Mouse (Mus musculus): ENCODE measurements around the gene Gsdmc4. TPM values are rescaled to one million over a fixed set of nuclear protein-coding genes. Genes with fewer than 3 reads are reported as not detected.
"Not testable (repeated sequence)": the region's sequence is repeated elsewhere in the genome, so short reads cannot be mapped to it uniquely, and the experiment has no call there.

Gene Gsdmc4
- polyA plus RNA-seq, 1 experiment from 2014 or later, result 0.43 TPM

DNA sequence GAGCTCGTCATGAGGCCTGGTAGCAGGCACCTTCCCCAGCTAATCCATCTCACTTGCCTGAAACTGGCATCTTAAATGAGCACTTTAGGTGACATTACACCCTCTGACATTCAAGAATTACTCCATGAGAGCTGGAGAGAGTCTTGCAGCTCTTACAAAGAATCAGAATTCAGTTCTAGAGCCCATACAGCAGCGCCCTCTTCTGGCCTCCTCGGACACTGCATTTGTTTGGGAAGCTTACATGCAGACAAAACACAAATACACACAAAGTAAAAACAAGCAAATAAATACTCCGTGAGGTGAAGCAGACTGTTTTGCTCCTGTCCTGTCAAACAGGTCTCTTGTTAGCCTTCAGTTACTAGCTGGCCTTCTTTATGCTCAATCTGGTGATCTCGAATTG, 50.1 kb downstream of the Gsdmc4 start:
- H3K4me2 ChIP-seq (ENCODE audit: low read depth, low read length); H3K36me3 ChIP-seq (ENCODE audit: control insufficient read depth, insufficient read depth, low read length); H3K27me3 ChIP-seq (replicated peaks; ENCODE audit: control insufficient read depth, insufficient read depth, low read length); H3K4me3 ChIP-seq (ENCODE audit: low read length); H3K9ac ChIP-seq (ENCODE audit: low read depth, low read length); ATAC-seq; H3K27ac ChIP-seq (ENCODE audit: low read length); H3K9me3 ChIP-seq (ENCODE audit: control insufficient read depth, low read length); H3K4me1 ChIP-seq (ENCODE audit: control insufficient read depth, insufficient read depth, low read length): not testable (repeated sequence)
- WGBS, result 50% methylated on average over 5 of the region's 5 CpGs

Other genes starting within 250 kb of the Gsdmc4 start
- gene Gsdmc2, start 67.1 kb downstream of the Gsdmc4 start, polyA plus RNA-seq (2015; fragmentation: Nextera tagmentation; extraction: Ambion mirVana), result 0.32 and 0.45 TPM in 2 replicates
- gene Gsdmc3, start 33.7 kb downstream of the Gsdmc4 start, polyA plus RNA-seq (2015; fragmentation: Nextera tagmentation; extraction: Ambion mirVana), result 0.12 and 0.17 TPM in 2 replicates
- 43.0 and 47.6 TPM in 2 replicates for gene Fam49b, start 148.2 kb upstream of the Gsdmc4 start, polyA plus RNA-seq (2015; fragmentation: Nextera tagmentation; extraction: Ambion mirVana)

All from intestine, embryonic 16.5 days (tissue).